Mouse (Mus musculus) G1E (cell line): ENCODE measurements around the gene Pafah2.

Experiments
- CTCF ChIP-seq: IDR thresholded peaks from 2 replicates; pipeline ENCODE4 v1.5.1; 2012; ENCODE audit warnings: low read depth, low read length, inconsistent platforms, mixed read lengths
- GATA1 ChIP-seq: IDR thresholded peaks from 2 replicates; pipeline ENCODE4 v1.6.1; 2012; ENCODE audit warnings: borderline replicate concordance, low read length, inconsistent platforms, mixed read lengths
- POLR2AphosphoS5 ChIP-seq: IDR thresholded peaks from 2 replicates; pipeline ENCODE4 v1.6.1; 2012; ENCODE audit warnings: low read depth, low read length, inconsistent platforms; ENCODE audit not compliant: insufficient replicate concordance
- TAL1 ChIP-seq: conservative IDR thresholded peaks from 2 replicates; pipeline ENCODE4 v1.6.1; 2012; ENCODE audit warnings: low read depth, low read length, inconsistent platforms, mixed read lengths

DNA sequence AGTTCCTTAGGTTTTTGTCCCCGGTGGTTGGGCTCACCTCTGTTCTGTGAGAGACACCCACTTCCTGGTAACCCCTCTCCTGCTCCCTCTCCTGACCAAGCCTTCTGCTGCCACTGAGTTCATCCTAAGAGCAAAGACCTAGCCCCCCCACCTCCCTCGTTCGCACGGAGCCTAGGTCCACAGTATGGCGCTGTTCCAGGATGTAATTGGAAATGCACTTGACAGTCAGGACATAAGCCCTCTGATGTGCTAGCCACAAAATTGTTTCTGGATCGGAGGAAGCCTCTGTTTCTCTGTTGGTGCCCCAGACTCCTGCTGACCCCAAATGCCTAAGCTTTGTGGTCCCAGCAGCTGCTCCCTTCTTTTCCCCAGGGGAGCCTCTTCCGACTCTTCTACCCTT, 7.6 kb downstream of the Pafah2 start:
- TF ChIP-seq CTCF (no peak), TAL1 (no peak), GATA1 (no peak), POLR2AphosphoS5 (no peak)
